Mouse (Mus musculus): ENCODE data around the gene Cep290.
"Not testable (repeated sequence)": the region's sequence is repeated elsewhere in the genome, so short reads cannot be mapped to it uniquely, and the experiment has no call there.

Cep290 gene

GRCm38 (mm10) chr10:100487097-100487978, at the start of gene Cep290, which contains the start of gene Tmtc3:
TSS of gene Cep290 (plus strand) at chr10:100487558.
TSS of gene Tmtc3 (minus strand) at chr10:100487350.
- DNase-seq: peak; percentile 100

GRCm38 (mm10) chr10:100449394-100449793, 38.0 kb upstream of the Cep290 start:
- DNase-seq: no peak

GRCm38 (mm10) chr10:100460515-100460914, 26.8 kb upstream of the Cep290 start:
- DNase-seq: no peak

- peak; percentile 8 for DNase-seq
These were observed 12.3 kb upstream of the Cep290 start for GRCm38 (mm10) chr10:100475040-100475439.

- DNase-seq: no peak
These were observed 7.8 kb upstream of the Cep290 start for GRCm38 (mm10) chr10:100479538-100479937.

- DNase-seq: peak; percentile 67
These were observed 659 bp upstream of the Cep290 start for GRCm38 (mm10) chr10:100486701-100487096.

GRCm38 (mm10) chr10:100491916-100492315, 4.6 kb downstream of the Cep290 start:
- no peak for DNase-seq

GRCm38 (mm10) chr10:100498309-100498708, 11.0 kb downstream of the Cep290 start:
- no peak for DNase-seq

- DNase-seq: no peak
These were observed 20.8 kb downstream of the Cep290 start for GRCm38 (mm10) chr10:100508170-100508569.

GRCm38 (mm10) chr10:100521617-100522016, 34.3 kb downstream of the Cep290 start:
- no peak for DNase-seq

GRCm38 (mm10) chr10:100522330-100522729, 35.0 kb downstream of the Cep290 start:
- DNase-seq: no peak

- no peak for DNase-seq
These were observed 37.4 kb downstream of the Cep290 start for GRCm38 (mm10) chr10:100524499-100525390.

- no peak for DNase-seq
These were observed 69.3 kb downstream of the Cep290 start for GRCm38 (mm10) chr10:100556566-100557175.

GRCm38 (mm10) chr10:100560194-100560883, 73.0 kb downstream of the Cep290 start:
- not testable (repeated sequence) for DNase-seq

GRCm38 (mm10) chr10:100564112-100564511, 76.8 kb downstream of the Cep290 start:
- DNase-seq: no peak

GRCm38 (mm10) chr10:100571707-100572106, 84.3 kb downstream of the Cep290 start:
- DNase-seq: no peak

- DNase-seq: no peak
These were observed 87.3 kb downstream of the Cep290 start for GRCm38 (mm10) chr10:100574505-100575149.

- DNase-seq: no peak
These were observed 87.9 kb downstream of the Cep290 start for GRCm38 (mm10) chr10:100575294-100575693.

GRCm38 (mm10) chr10:100584178-100584577, 96.8 kb downstream of the Cep290 start:
- no peak for DNase-seq

- DNase-seq: no peak
These were observed 101.2 kb downstream of the Cep290 start for GRCm38 (mm10) chr10:100588524-100588923.

- DNase-seq: peak; percentile 92
These were observed 101.6 kb downstream of the Cep290 start for GRCm38 (mm10) chr10:100588932-100589388.

- no peak for DNase-seq
These were observed 103.0 kb downstream of the Cep290 start, which contains the start of the genes 4930430F08Rik and 1700017N19Rik for GRCm38 (mm10) chr10:100590323-100590722. TSS of gene 4930430F08Rik (minus strand) at chr10:100590423. TSS of gene 1700017N19Rik (plus strand) at chr10:100590484.
